9 mouse cellular contexts compared by ENCODE assay signal in genomic region chr13:83604785-83605184, GRCm38 (mm10).
DNase-seq lines count a peak whose midpoint lies in the region; ATAC-seq lines count a peak whose summit lies in the region.
"Had no signal": no experiment of that assay in that cellular context is flagged by ENCODE, and none has a peak within 500 bp of the region (broad histone marks: within the 10 kb centered on the region; RNA-seq: fewer than 3 reads in every experiment).

No protein-coding gene starts in this region.

- no peaks in the 10 kb centered on the region for H3K27me3 ChIP-seq in kidney, embryonic 16.5 days (ENCODE audit: insufficient read depth, low read length)
- H3K27me3 ChIP-seq in kidney, embryonic 15.5 days, result no peaks in the 10 kb centered on the region
- no peaks in the 10 kb centered on the region for H3K27me3 ChIP-seq in hindbrain, embryonic 14.5 days (ENCODE audit: control insufficient read depth, insufficient read depth, low read length)
- H3K27me3 ChIP-seq in neural tube, embryonic 13.5 days, result no peaks in the 10 kb centered on the region

- H3K36me3 ChIP-seq in kidney, embryonic 16.5 days (ENCODE audit: insufficient read depth, low read length), result no peaks in the 10 kb centered on the region
- H3K36me3 ChIP-seq in kidney, embryonic 15.5 days, result no peaks in the 10 kb centered on the region
- no peaks in the 10 kb centered on the region for H3K36me3 ChIP-seq in hindbrain, embryonic 14.5 days (replicated peaks; ENCODE audit: control insufficient read depth, insufficient read depth)
- H3K36me3 ChIP-seq in neural tube, embryonic 13.5 days, result no peaks in the 10 kb centered on the region

- no peak for ATAC-seq in kidney, embryonic 16.5 days (ENCODE audit: low FRiP score, low TSS enrichment)
- ATAC-seq in kidney, embryonic 15.5 days (replicated peaks; ENCODE audit: low FRiP score), result no peak
- peak; percentile 16 for ATAC-seq in common myeloid progenitor, adult 5-6 weeks (replicated peaks; ENCODE audit: low read depth, poor library complexity, severe bottlenecking)
- ATAC-seq in hindbrain, embryonic 14.5 days (ENCODE audit: low FRiP score), result peak; percentile 65; the same call in 1 of the 2 replicates
- ATAC-seq in neural tube, embryonic 13.5 days (ENCODE audit: low read depth), result peak; percentile 77

- H3K27ac ChIP-seq in kidney, embryonic 16.5 days (ENCODE audit: low read length), result 0 out of 2 replicates have a peak overlapping the region, but pooled peaks have one; percentile 50
- H3K27ac ChIP-seq in kidney, embryonic 15.5 days, result no peak overlapping the region
- peak overlapping the region; percentile 2; the same call in 1 of the 2 replicates for H3K27ac ChIP-seq in hindbrain, embryonic 14.5 days
- 0 out of 2 replicates have a peak overlapping the region, but pooled peaks have one; percentile 9 for H3K27ac ChIP-seq in neural tube, embryonic 13.5 days (replicated peaks)

- DNase-seq in hindbrain, embryonic 14.5 days (ENCODE audit: low spot score), result no peak
- DNase-seq in adrenal gland, postnatal 10 days, result no peak
- no peak for DNase-seq in c-Kit-positive CD71-positive TER-119-positive erythroid progenitor cells, embryonic 14.5 days (ENCODE audit: low spot score)
- DNase-seq in left cerebral cortex, adult 18-20 months (ENCODE audit: low spot score in 2 of 2), result no peak
- DNase-seq: right cerebral cortex, postnatal 14 days had no signal

- 73% methylated on average over 4 of the region's 4 CpGs for WGBS in kidney, embryonic 16.5 days
- 61% methylated on average over 4 of the region's 4 CpGs for whole genome bisulfite sequencing in kidney, embryonic 15.5 days
- 15% methylated on average over 4 of the region's 4 CpGs for WGBS in hindbrain, embryonic 14.5 days
- 15% methylated on average over 4 of the region's 4 CpGs for WGBS in neural tube, embryonic 13.5 days

- H3K4me3 ChIP-seq in kidney, embryonic 16.5 days (ENCODE audit: low read length), result no peak overlapping the region
- no peak overlapping the region for H3K4me3 ChIP-seq in kidney, embryonic 15.5 days (replicated peaks)
- no peak overlapping the region for H3K4me3 ChIP-seq in hindbrain, embryonic 14.5 days (replicated peaks; ENCODE audit: low read length)
- no peak overlapping the region for H3K4me3 ChIP-seq in neural tube, embryonic 13.5 days

- no peak overlapping the region for H3K9ac ChIP-seq in kidney, embryonic 16.5 days (replicated peaks; ENCODE audit: low read length)
- H3K9ac ChIP-seq in kidney, embryonic 15.5 days, result no peak overlapping the region
- no peak overlapping the region for H3K9ac ChIP-seq in hindbrain, embryonic 14.5 days
- H3K9ac ChIP-seq in neural tube, embryonic 13.5 days, result no peak overlapping the region

- H3K4me2 ChIP-seq in kidney, embryonic 16.5 days (replicated peaks; ENCODE audit: low read depth, low read length), result no peak overlapping the region
- H3K4me2 ChIP-seq in kidney, embryonic 15.5 days, result no peak overlapping the region
- no peak overlapping the region for H3K4me2 ChIP-seq in hindbrain, embryonic 14.5 days (replicated peaks)
- H3K4me2 ChIP-seq in neural tube, embryonic 13.5 days, result no peak overlapping the region

- H3K4me1 ChIP-seq in kidney, embryonic 16.5 days (ENCODE audit: insufficient read depth, low read length), result peaks cover 14% of the 10 kb centered on the region
- H3K4me1 ChIP-seq in kidney, embryonic 15.5 days, result peaks cover 7% of the 10 kb centered on the region; the same call in 1 of the 2 replicates
- peaks cover 11% of the 10 kb centered on the region for H3K4me1 ChIP-seq in hindbrain, embryonic 14.5 days (replicated peaks; ENCODE audit: control insufficient read depth, insufficient read depth, low read length)
- H3K4me1 ChIP-seq in neural tube, embryonic 13.5 days (replicated peaks), result peaks cover 29% of the 10 kb centered on the region

- no peaks in the 10 kb centered on the region for H3K9me3 ChIP-seq in kidney, embryonic 16.5 days (ENCODE audit: low read length)
- H3K9me3 ChIP-seq in kidney, embryonic 15.5 days (replicated peaks), result no peaks in the 10 kb centered on the region
- H3K9me3 ChIP-seq in hindbrain, embryonic 14.5 days (ENCODE audit: control insufficient read depth, low read length), result no peaks in the 10 kb centered on the region
- H3K9me3 ChIP-seq in neural tube, embryonic 13.5 days, result no peaks in the 10 kb centered on the region

Comparison
In these comparisons a context has a peak if more than half of its experiments do, and no peak if none do; other contexts are left out.
1. ATAC-seq: peak in common myeloid progenitor, adult 5-6 weeks (single experiment), hindbrain, embryonic 14.5 days (single experiment) and neural tube, embryonic 13.5 days (single experiment); none in kidney, embryonic 16.5 days (single experiment) and kidney, embryonic 15.5 days (single experiment).